Mouse (Mus musculus): ENCODE results near the gene Itpripl1. TPM values are rescaled to one million over a fixed set of nuclear protein-coding genes. Genes with fewer than 3 reads are reported as not detected.
"Not testable (repeated sequence)": the region's sequence is repeated elsewhere in the genome, so short reads cannot be mapped to it uniquely, and the experiment has no call there.

The Itpripl1 gene
- polyA plus RNA-seq (2012; rRNA removed): 5.0 and 7.9 TPM in 2 replicates

- DNase-seq (ENCODE audit: low read depth, low spot score): peak; percentile 56
- 4% methylated on average over 31 of the region's 31 CpGs for WGBS
Observed at GRCm38 (mm10) chr2:127143158-127144063, at the start of gene Itpripl1. TSS of gene Itpripl1 (minus strand) at chr2:127143442.

- DNase-seq (ENCODE audit: low read depth, low spot score): no peak
Observed at GRCm38 (mm10) chr2:127189574-127189973, 46.3 kb upstream of the Itpripl1 start.

GRCm38 (mm10) chr2:127182598-127183381 lies 39.5 kb upstream of the Itpripl1 start:
- WGBS: 2% methylated on average over 17 of the region's 17 CpGs
- DNase-seq (ENCODE audit: low read depth, low spot score): peak; percentile 87

GRCm38 (mm10) chr2:127166261-127166660 lies 23.0 kb upstream of the Itpripl1 start:
- WGBS: 11% methylated on average over 1 of the region's 1 CpGs
- not testable (repeated sequence) for DNase-seq (ENCODE audit: low read depth, low spot score)

GRCm38 (mm10) chr2:127165675-127166074 lies 22.4 kb upstream of the Itpripl1 start:
- no peak for DNase-seq (ENCODE audit: low read depth, low spot score)
- WGBS: 54% methylated on average over 4 of the region's 4 CpGs

- WGBS: 83% methylated on average over 3 of the region's 3 CpGs
- DNase-seq (ENCODE audit: low read depth, low spot score): no peak
Observed at GRCm38 (mm10) chr2:127145699-127146098, 2.5 kb upstream of the Itpripl1 start.

- DNase-seq (ENCODE audit: low read depth, low spot score): no peak
Observed at GRCm38 (mm10) chr2:127142577-127143157, 575 bp downstream of the Itpripl1 start.

GRCm38 (mm10) chr2:127142031-127142430 lies 1.2 kb downstream of the Itpripl1 start:
- 89% methylated on average over 10 of the region's 10 CpGs for WGBS
- DNase-seq (ENCODE audit: low read depth, low spot score): no peak

More at GRCm38 (mm10) chr2:127142577-127143157, 575 bp downstream of the Itpripl1 start:
- 8% methylated on average over 6 of the region's 6 CpGs for WGBS

- 95% methylated on average over 7 of the region's 7 CpGs for WGBS
- no peak for DNase-seq (ENCODE audit: low read depth, low spot score)
Observed at GRCm38 (mm10) chr2:127140011-127140410, 3.2 kb downstream of the Itpripl1 start.

GRCm38 (mm10) chr2:127139605-127140004 lies 3.6 kb downstream of the Itpripl1 start:
- no peak for DNase-seq (ENCODE audit: low read depth, low spot score)
- 97% methylated on average over 1 of the region's 1 CpGs for WGBS

GRCm38 (mm10) chr2:127139094-127139493 lies 4.1 kb downstream of the Itpripl1 start:
- WGBS: 81% methylated on average over 8 of the region's 8 CpGs
- DNase-seq (ENCODE audit: low read depth, low spot score): no peak

- WGBS: 58% methylated on average over 4 of the region's 4 CpGs
- DNase-seq (ENCODE audit: low read depth, low spot score): no peak
Observed at GRCm38 (mm10) chr2:127138449-127138848, 4.8 kb downstream of the Itpripl1 start.

GRCm38 (mm10) chr2:127137838-127138420 lies 5.3 kb downstream of the Itpripl1 start:
- WGBS: 43% methylated on average over 10 of the region's 10 CpGs
- DNase-seq (ENCODE audit: low read depth, low spot score): no peak

GRCm38 (mm10) chr2:127136979-127137378 lies 6.3 kb downstream of the Itpripl1 start:
- 8% methylated on average over 5 of the region's 5 CpGs for WGBS
- DNase-seq (ENCODE audit: low read depth, low spot score): peak; percentile 44

GRCm38 (mm10) chr2:127135255-127135654 lies 8.0 kb downstream of the Itpripl1 start:
- not testable (repeated sequence) for DNase-seq (ENCODE audit: low read depth, low spot score)
- WGBS: 36% methylated on average over 3 of the region's 3 CpGs

- WGBS: under 1% methylated on average over 57 of the region's 57 CpGs
- peak; percentile 57 for DNase-seq (ENCODE audit: low read depth, low spot score)
Observed at GRCm38 (mm10) chr2:127133621-127134461, 9.4 kb downstream of the Itpripl1 start, which contains the start of gene Ncaph. TSS of gene Ncaph (minus strand) at chr2:127133954.

- DNase-seq (ENCODE audit: low read depth, low spot score): no peak
- WGBS: 32% methylated on average over 8 of the region's 8 CpGs
Observed at GRCm38 (mm10) chr2:127131353-127131752, 11.9 kb downstream of the Itpripl1 start.

GRCm38 (mm10) chr2:127128926-127129325 lies 14.3 kb downstream of the Itpripl1 start:
- WGBS: 81% methylated on average over 5 of the region's 5 CpGs
- no peak for DNase-seq (ENCODE audit: low read depth, low spot score)
